Mouse (Mus musculus) left cerebral cortex, postnatal 14 days (tissue): ENCODE measurements at regions not wholly inside any gene's neighbourhood (a gene's known extent, or its start where the extent isn't known, plus 50 kb on each side); places are given as distances from the start of the nearest gene placed in this dataset.

Source experiments
- DNase-seq, 2 experiments: peaks; one replicate each; pipeline ENCODE4 v3.0.0; 2021 to 2022; ENCODE audit warnings: low spot score in 2 of 2, mixed read lengths in 1 of 2
- intact Hi-C: fragments of 180-260 bp; cut with DNase I; formaldehyde crosslinking; loops from one replicate; pipeline ENCODE4 v1.15.1; 2025

GRCm38 (mm10) chr4:99348674-99349073 is 53.0 kb downstream of the Gm12689 start:
- intact Hi-C loops, result no loop called here
- no peak for DNase-seq

GRCm38 (mm10) chr4:99353122-99353774 is 57.5 kb downstream of the Gm12689 start:
- no peak for DNase-seq
- intact Hi-C loops, result no loop called here

GRCm38 (mm10) chr4:99354241-99354640 is 58.5 kb downstream of the Gm12689 start:
- intact Hi-C loops, result no loop called here
- DNase-seq, result peak in 1 of 2 experiments; percentile 34

GRCm38 (mm10) chr4:99354835-99355234 is 59.1 kb downstream of the Gm12689 start:
- intact Hi-C loops, result no loop called here
- peak in 1 of 2 experiments; percentile 6 for DNase-seq

- DNase-seq, result no peak
- intact Hi-C loops, result no loop called here
These were observed 72.3 kb downstream of the Gm12689 start for GRCm38 (mm10) chr4:99368036-99368435.

GRCm38 (mm10) chr4:99371162-99371561 is 75.5 kb downstream of the Gm12689 start:
- DNase-seq, result no peak
- intact Hi-C loops, result no loop called here

- intact Hi-C loops, result no loop called here
- no peak for DNase-seq
These were observed 80.5 kb downstream of the Gm12689 start for GRCm38 (mm10) chr4:99376171-99376570.

GRCm38 (mm10) chr4:99376911-99377310 is 81.2 kb downstream of the Gm12689 start:
- intact Hi-C loops, result no loop called here
- no peak for DNase-seq

- no peak for DNase-seq
- intact Hi-C loops, result no loop called here
These were observed 84.3 kb downstream of the Gm12689 start for GRCm38 (mm10) chr4:99379983-99380382.

- intact Hi-C loops, result no loop called here
- DNase-seq, result no peak
These were observed 89.7 kb downstream of the Gm12689 start for GRCm38 (mm10) chr4:99385381-99385780.

GRCm38 (mm10) chr4:99389428-99389827 is 93.7 kb downstream of the Gm12689 start:
- DNase-seq, result no peak

GRCm38 (mm10) chr4:99392986-99393385 is 97.3 kb downstream of the Gm12689 start:
- DNase-seq, result no peak
- intact Hi-C loops, result no loop called here

More at GRCm38 (mm10) chr4:99389428-99389827, 93.7 kb downstream of the Gm12689 start:
- intact Hi-C loops, result no loop called here

GRCm38 (mm10) chr4:99394244-99394643 is 98.5 kb downstream of the Gm12689 start:
- no peak for DNase-seq
- intact Hi-C loops, result no loop called here

GRCm38 (mm10) chr4:99407466-99407865 is 111.8 kb downstream of the Gm12689 start:
- intact Hi-C loops, result no loop called here
- no peak for DNase-seq

- intact Hi-C loops, result no loop called here
These were observed 127.7 kb downstream of the Gm12689 start for GRCm38 (mm10) chr4:99423449-99423848.

GRCm38 (mm10) chr4:99445077-99445754 is 149.5 kb downstream of the Gm12689 start:
- DNase-seq, result peak in 1 of 2 experiments; percentile 23
- intact Hi-C loops, result no loop called here

More at GRCm38 (mm10) chr4:99423449-99423848, 127.7 kb downstream of the Gm12689 start:
- no peak for DNase-seq

- no peak for DNase-seq
- intact Hi-C loops, result no loop called here
These were observed 150.0 kb downstream of the Gm12689 start for GRCm38 (mm10) chr4:99445755-99446128.

GRCm38 (mm10) chr4:99458984-99459383 is 163.3 kb downstream of the Gm12689 start:
- DNase-seq, result no peak
- intact Hi-C loops, result no loop called here

GRCm38 (mm10) chr4:99459436-99459835 is 163.7 kb downstream of the Gm12689 start:
- intact Hi-C loops, result no loop called here
- peak; percentile 68 to 71 for DNase-seq

- peak in 1 of 2 experiments; percentile 11 for DNase-seq
- intact Hi-C loops, result no loop called here
These were observed 169.8 kb downstream of the Gm12689 start for GRCm38 (mm10) chr4:99465493-99465892.

GRCm38 (mm10) chr4:99475701-99476218 is 180.1 kb downstream of the Gm12689 start:
- no peak for DNase-seq
- intact Hi-C loops, result no loop called here
